Mouse (Mus musculus) Muller cell, postnatal 12 days (primary cell): ENCODE measurements at regions not wholly inside any gene's neighbourhood (a gene's known extent, or its start where the extent isn't known, plus 50 kb on each side); places are given as distances from the start of the nearest gene placed in this dataset.

Experiments used
- DNase-seq: peaks from one replicate; pipeline ENCODE4 v3.0.0-alpha.2; 2015; ENCODE audit errors: inconsistent ontology term

GRCm38 (mm10) chr5:18080761-18081160 is 118.4 kb downstream of the Gnat3 start:
- DNase-seq: no peak

- DNase-seq: no peak
Measured at GRCm38 (mm10) chr5:18082219-18082618, 119.9 kb downstream of the Gnat3 start.

- DNase-seq: no peak
Measured at GRCm38 (mm10) chr5:18083789-18084188, 121.4 kb downstream of the Gnat3 start.

- DNase-seq: no peak
Measured at GRCm38 (mm10) chr5:18085456-18085855, 123.1 kb downstream of the Gnat3 start.

GRCm38 (mm10) chr5:18087919-18088445 is 125.6 kb downstream of the Gnat3 start:
- DNase-seq: peak; percentile 66

- no peak for DNase-seq
Measured at GRCm38 (mm10) chr5:18089956-18090355, 127.6 kb downstream of the Gnat3 start.

- no peak for DNase-seq
Measured at GRCm38 (mm10) chr5:18114905-18115689, 152.7 kb downstream of the Gnat3 start.

GRCm38 (mm10) chr5:18135794-18136678 is 173.7 kb downstream of the Gnat3 start:
- no peak for DNase-seq

- DNase-seq: peak; percentile 79
Measured at GRCm38 (mm10) chr5:18137450-18138061, 175.2 kb downstream of the Gnat3 start.

- DNase-seq: no peak
Measured at GRCm38 (mm10) chr5:18152241-18152640, 189.9 kb downstream of the Gnat3 start.

GRCm38 (mm10) chr5:18153703-18154102 is 191.4 kb downstream of the Gnat3 start:
- no peak for DNase-seq

GRCm38 (mm10) chr5:18163515-18163914 is 196.6 kb downstream of the Gnai1 start:
- no peak for DNase-seq

- no peak for DNase-seq
Measured at GRCm38 (mm10) chr5:18177810-18178209, 182.3 kb downstream of the Gnai1 start.

GRCm38 (mm10) chr5:18211395-18212057 is 148.6 kb downstream of the Gnai1 start:
- DNase-seq: no peak
